Mouse (Mus musculus): Measurements from ENCODE around the gene Fam193a.

DNA sequence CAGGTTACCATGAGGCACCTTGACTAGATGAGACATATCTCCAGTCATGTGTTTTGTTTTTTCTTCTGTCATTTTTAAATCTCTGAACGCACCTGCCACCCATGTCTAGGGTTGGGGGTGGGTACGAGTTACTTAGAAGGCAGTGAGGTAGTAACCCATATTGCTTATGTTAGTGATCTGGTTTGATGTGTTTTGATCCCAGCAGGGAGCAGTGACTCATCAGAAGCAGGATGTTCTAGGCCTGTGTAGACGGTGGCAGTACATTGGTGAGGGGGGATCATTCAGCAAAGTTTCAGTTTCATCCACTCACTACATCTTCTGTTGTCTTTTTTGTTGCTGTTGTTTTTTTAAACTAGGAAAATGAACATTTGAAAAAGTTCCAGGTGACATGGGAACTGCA is 61.0 kb downstream of the Fam193a start:
- TF ChIP-seq POLR2A (IDR thresholded peaks at IDR 0.05; ENCODE audit: insufficient read depth, low read length) (no peak), CTCF (IDR thresholded peaks at IDR 0.05; ENCODE audit: low read depth, low read length) (no peak), EP300 (IDR thresholded peaks at IDR 0.05; ENCODE audit: insufficient read depth, low read depth, low read length) (no peak)
